Mouse (Mus musculus): ENCODE results near the gene Kctd10. TPM values are rescaled to one million over a fixed set of nuclear protein-coding genes. Genes with fewer than 3 reads are reported as not detected.

Gene Kctd10
- polyA plus RNA-seq, 1 experiment from 2014 or later: 81.3 TPM

GRCm38 (mm10) chr5:114323791-114324507, 56.4 kb downstream of the Kctd10 start:
- no peak overlapping the region for H3K4me3 ChIP-seq
- no peak overlapping the region for H3K27ac ChIP-seq
- WGBS: 21% methylated on average over 16 of the region's 16 CpGs
- no peaks in the 10 kb centered on the region for H3K27me3 ChIP-seq
- H3K4me1 ChIP-seq: 0 out of 2 replicates have a peak, but pooled peaks cover 3% of the 10 kb centered on the region
- no peak overlapping the region for H3K9ac ChIP-seq
- no peak overlapping the region for H3K4me2 ChIP-seq
- no peak for ATAC-seq
- no peaks in the 10 kb centered on the region for H3K9me3 ChIP-seq (replicated peaks)
- H3K36me3 ChIP-seq (ENCODE audit: poor library complexity, severe bottlenecking): no peaks in the 10 kb centered on the region

- 62% methylated on average over 23 of the region's 25 CpGs for WGBS
- Histone ChIP-seq H3K27ac (no peak overlapping the region), H3K4me1 (0 out of 2 replicates have a peak, but pooled peaks cover 3% of the 10 kb centered on the region), H3K4me2 (no peak overlapping the region), H3K4me3 (no peak overlapping the region), H3K9me3 (replicated peaks) (no peaks in the 10 kb centered on the region), H3K9ac (no peak overlapping the region), H3K27me3 (no peaks in the 10 kb centered on the region), H3K36me3 (ENCODE audit: poor library complexity, severe bottlenecking) (no peaks in the 10 kb centered on the region)
- no peak for ATAC-seq
These were observed 57.1 kb downstream of the Kctd10 start for GRCm38 (mm10) chr5:114323105-114323790.

Small RNA genes within 50 kb of the gene (microRNA-seq; reads per million reads assigned to microRNA genes)
- not detected for gene Mir7027

Other genes with a start within 250 kb of the Kctd10 start
- 0.96 and 1.5 TPM in 2 replicates for gene Acacb, start 234.0 kb downstream of the Kctd10 start, polyA plus RNA-seq (2015; fragmentation: Nextera tagmentation; extraction: Ambion mirVana)
- gene Foxn4, start 106.7 kb downstream of the Kctd10 start, polyA plus RNA-seq (2015; fragmentation: Nextera tagmentation; extraction: Ambion mirVana): 0.12 and 0.31 TPM in 2 replicates
- 0.56 and 0.62 TPM in 2 replicates for gene Myo1h, start 91.3 kb downstream of the Kctd10 start, polyA plus RNA-seq (2015; fragmentation: Nextera tagmentation; extraction: Ambion mirVana)
- gene Ube3b, start 99 bp upstream of the Kctd10 start, polyA plus RNA-seq (2015; fragmentation: Nextera tagmentation; extraction: Ambion mirVana): 34.0 and 41.7 TPM in 2 replicates
- gene Mmab, start 63.6 kb upstream of the Kctd10 start, polyA plus RNA-seq (2015; fragmentation: Nextera tagmentation; extraction: Ambion mirVana): 18.9 and 20.8 TPM in 2 replicates
- 44.4 and 50.7 TPM in 2 replicates for gene Mvk, start 63.8 kb upstream of the Kctd10 start, polyA plus RNA-seq (2015; fragmentation: Nextera tagmentation; extraction: Ambion mirVana)
- gene Fam222a, start 187.5 kb upstream of the Kctd10 start, polyA plus RNA-seq (2015; fragmentation: Nextera tagmentation; extraction: Ambion mirVana): 4.8 and 4.9 TPM in 2 replicates

All from forebrain, embryonic 13.5 days (tissue).